Comparison of ENCODE assay signal across 18 mouse cellular contexts in genomic region chr9:92538216-92538615, GRCm38 (mm10). TPM values are rescaled to one million over a fixed set of nuclear protein-coding genes. Genes with fewer than 3 reads are reported as not detected.
A peak's percentile ranks its signal among the peaks of the same experiment; 100 is the strongest.
DNase-seq lines count a peak whose midpoint lies in the region; ATAC-seq lines count a peak whose summit lies in the region.
"Had no signal": no experiment of that assay in that cellular context is flagged by ENCODE, and none has a peak within 500 bp of the region (broad histone marks: within the 10 kb centered on the region; RNA-seq: fewer than 3 reads in every experiment).

No protein-coding gene starts in this region.

- 0 out of 2 replicates have a peak, but pooled peaks cover 4% of the 10 kb centered on the region for H3K4me1 ChIP-seq in forebrain, embryonic 14.5 days (ENCODE audit: control insufficient read depth, insufficient read depth, low read length)
- H3K4me1 ChIP-seq in forebrain, embryonic 11.5 days (replicated peaks; ENCODE audit: control insufficient read depth, insufficient read depth, low read length) = 0 out of 2 replicates have a peak, but pooled peaks cover 2% of the 10 kb centered on the region
- H3K4me1 ChIP-seq in intestine, embryonic 14.5 days (replicated peaks; ENCODE audit: control insufficient read depth, insufficient read depth, low read length) = peaks cover 3% of the 10 kb centered on the region
- 0 out of 2 replicates have a peak, but pooled peaks cover 2% of the 10 kb centered on the region for H3K4me1 ChIP-seq in intestine, embryonic 15.5 days (replicated peaks)
- H3K4me1 ChIP-seq: neural tube, embryonic 12.5 days had no signal

- no peak overlapping the region for H3K4me2 ChIP-seq in forebrain, embryonic 14.5 days (ENCODE audit: low read length)
- no peak overlapping the region for H3K4me2 ChIP-seq in forebrain, embryonic 11.5 days (ENCODE audit: low read depth, low read length, severe bottlenecking)
- no peak overlapping the region for H3K4me2 ChIP-seq in intestine, embryonic 14.5 days (ENCODE audit: low read length)
- no peak overlapping the region for H3K4me2 ChIP-seq in intestine, embryonic 15.5 days (replicated peaks)
- H3K4me2 ChIP-seq: hindbrain, embryonic 14.5 days; neural tube, embryonic 12.5 days had no signal

- peak; percentile 38; the same call in 1 of the 2 replicates for ATAC-seq in forebrain, embryonic 14.5 days
- ATAC-seq in forebrain, embryonic 11.5 days (replicated peaks; ENCODE audit: low FRiP score) = no peak
- ATAC-seq in intestine, embryonic 14.5 days (replicated peaks; ENCODE audit: low FRiP score, low TSS enrichment, low read depth) = no peak
- ATAC-seq in intestine, embryonic 15.5 days = no peak
- ATAC-seq: intestine, postnatal 0 days had no signal

- H3K27ac ChIP-seq in forebrain, embryonic 14.5 days (ENCODE audit: low read depth, low read length) = no peak overlapping the region
- no peak overlapping the region for H3K27ac ChIP-seq in forebrain, embryonic 11.5 days (ENCODE audit: low read depth, low read length)
- peak overlapping the region; percentile 43; the same call in 1 of the 2 replicates for H3K27ac ChIP-seq in intestine, embryonic 14.5 days (ENCODE audit: low read depth)
- no peak overlapping the region for H3K27ac ChIP-seq in intestine, embryonic 15.5 days
- H3K27ac ChIP-seq: hindbrain, embryonic 14.5 days; kidney, postnatal 0 days; neural tube, embryonic 12.5 days had no signal

- H3K36me3 ChIP-seq in forebrain, embryonic 14.5 days (ENCODE audit: control insufficient read depth, insufficient read depth, low read length) = no peaks in the 10 kb centered on the region
- no peaks in the 10 kb centered on the region for H3K36me3 ChIP-seq in forebrain, embryonic 11.5 days (ENCODE audit: control insufficient read depth, insufficient read depth, low read length)
- H3K36me3 ChIP-seq in intestine, embryonic 14.5 days (ENCODE audit: control insufficient read depth, insufficient read depth, low read length) = no peaks in the 10 kb centered on the region
- no peaks in the 10 kb centered on the region for H3K36me3 ChIP-seq in intestine, embryonic 15.5 days
- H3K36me3 ChIP-seq: neural tube, embryonic 12.5 days had no signal

- peak; percentile 68 for DNase-seq in forebrain, embryonic 14.5 days (ENCODE audit: low spot score)
- DNase-seq in forebrain, embryonic 11.5 days (ENCODE audit: low spot score) = no peak
- no peak for DNase-seq in intestine, embryonic 14.5 days (ENCODE audit: low spot score)
- DNase-seq in 3T3-L1 (ENCODE audit: low read depth, low spot score) = peak; percentile 35
- peak; percentile 48 for DNase-seq in brain, adult 2 months (ENCODE audit: low read depth, low spot score)
- DNase-seq in spleen, postnatal 36 days (ENCODE audit: low spot score in 2 of 2) = no peak
- no peak for DNase-seq in urinary bladder, adult 18-20 months (ENCODE audit: low spot score in 2 of 2)
- DNase-seq: gastrocnemius, postnatal 25 days; heart, postnatal 10 days; liver; lung, postnatal 14 days; thymus, postnatal 14 days had no signal

- no peak overlapping the region for H3K4me3 ChIP-seq in forebrain, embryonic 14.5 days (ENCODE audit: low read depth, low read length)
- no peak overlapping the region for H3K4me3 ChIP-seq in forebrain, embryonic 11.5 days (ENCODE audit: low read depth, low read length)
- no peak overlapping the region for H3K4me3 ChIP-seq in intestine, embryonic 14.5 days (ENCODE audit: low read depth, low read length)
- no peak overlapping the region for H3K4me3 ChIP-seq in intestine, embryonic 15.5 days (replicated peaks)
- H3K4me3 ChIP-seq: erythroblast, embryonic 14.5 days; neural tube, embryonic 12.5 days had no signal

- no peak overlapping the region for H3K9ac ChIP-seq in forebrain, embryonic 14.5 days (ENCODE audit: low read length)
- no peak overlapping the region for H3K9ac ChIP-seq in forebrain, embryonic 11.5 days (ENCODE audit: low read length)
- no peak overlapping the region for H3K9ac ChIP-seq in intestine, embryonic 14.5 days (ENCODE audit: low read length)
- no peak overlapping the region for H3K9ac ChIP-seq in intestine, embryonic 15.5 days
- H3K9ac ChIP-seq: hindbrain, embryonic 14.5 days; neural tube, embryonic 12.5 days had no signal

- 24% methylated on average over 6 of the region's 6 CpGs for WGBS in forebrain, embryonic 14.5 days
- 74% methylated on average over 6 of the region's 6 CpGs for WGBS in forebrain, embryonic 11.5 days
- WGBS in intestine, embryonic 14.5 days = 62% methylated on average over 6 of the region's 6 CpGs
- WGBS in intestine, embryonic 15.5 days = 67% methylated on average over 6 of the region's 6 CpGs

- no peaks in the 10 kb centered on the region for H3K27me3 ChIP-seq in forebrain, embryonic 14.5 days (replicated peaks; ENCODE audit: control insufficient read depth, insufficient read depth, low read length)
- H3K27me3 ChIP-seq in forebrain, embryonic 11.5 days (ENCODE audit: control insufficient read depth, insufficient read depth, low read length) = no peaks in the 10 kb centered on the region
- no peaks in the 10 kb centered on the region for H3K27me3 ChIP-seq in intestine, embryonic 14.5 days (replicated peaks; ENCODE audit: control insufficient read depth, insufficient read depth, low read length)
- no peaks in the 10 kb centered on the region for H3K27me3 ChIP-seq in intestine, embryonic 15.5 days (replicated peaks)
- H3K27me3 ChIP-seq: neural tube, embryonic 12.5 days had no signal

- H3K9me3 ChIP-seq in forebrain, embryonic 14.5 days (replicated peaks; ENCODE audit: control insufficient read depth, low read length) = no peaks in the 10 kb centered on the region
- H3K9me3 ChIP-seq in forebrain, embryonic 11.5 days (ENCODE audit: control insufficient read depth, low read length) = no peaks in the 10 kb centered on the region
- H3K9me3 ChIP-seq in intestine, embryonic 14.5 days (ENCODE audit: control insufficient read depth, low read length) = no peaks in the 10 kb centered on the region
- H3K9me3 ChIP-seq in intestine, embryonic 15.5 days = no peaks in the 10 kb centered on the region
- H3K9me3 ChIP-seq: neural tube, embryonic 12.5 days had no signal

RNA-seq across cellular contexts. Expression of gene Plod2, which starts 3.8 kb away (rescaled TPM):
- 10.4 and 11.0 TPM in 2 replicates for polyA plus RNA-seq in forebrain, embryonic 14.5 days (2014; fragmentation: Nextera tagmentation; extraction: Ambion mirVana)
- 26.2 and 30.5 TPM in 2 replicates for polyA plus RNA-seq in forebrain, embryonic 11.5 days (2014; fragmentation: Nextera tagmentation; extraction: Ambion mirVana)
- 49.1 and 53.7 TPM in 2 replicates for polyA plus RNA-seq in intestine, embryonic 14.5 days (2014; fragmentation: Nextera tagmentation; extraction: Ambion mirVana)
- polyA plus RNA-seq in intestine, embryonic 15.5 days (2015; fragmentation: Nextera tagmentation; extraction: Ambion mirVana) = 48.1 and 53.8 TPM in 2 replicates
- polyA plus RNA-seq: erythroblast, embryonic 14.5 days had no signal

Comparison
In these comparisons a context has a peak if more than half of its experiments do, and no peak if none do; other contexts are left out.
1. DNase-seq: peak in forebrain, embryonic 14.5 days (single experiment), 3T3-L1 (single experiment) and brain, adult 2 months (single experiment); none in forebrain, embryonic 11.5 days (single experiment), intestine, embryonic 14.5 days (single experiment), spleen, postnatal 36 days (0 of 2) and urinary bladder, adult 18-20 months (0 of 2).